Mouse (Mus musculus) megakaryocyte-erythroid progenitor cell, adult 5-6 weeks (primary cell): ENCODE data around the gene Col4a2. TPM values are rescaled to one million over a fixed set of nuclear protein-coding genes. Genes with fewer than 3 reads are reported as not detected.
"Not testable (repeated sequence)": the region's sequence is repeated elsewhere in the genome, so short reads cannot be mapped to it uniquely, and the experiment has no call there.

Experiments used
- ATAC-seq: replicated peaks from 2 replicates; pipeline ENCODE4 v1.8.0; 2016; ENCODE audit warnings: mild to moderate bottlenecking, inconsistent platforms; ENCODE audit not compliant: severe bottlenecking, poor library complexity, low FRiP score, low TSS enrichment
- total RNA-seq, 2 experiments: library from RNA; stranded (forward) in 1 of 2; stranded (reverse) in 1 of 2; fragments of 200-1000, 215-1000 nt in 1 of 2; fragments of >200 nt in 1 of 2; fragmentation: Nextera tagmentation in 1 of 2; gene quantifications; 2 replicates each; pipeline ENCODE4 v1.2.3; 2014 to 2017

Col4a2 gene
- total RNA-seq, 2 experiments from 2014 or later, result 0.35 to 0.56 TPM

DNA sequence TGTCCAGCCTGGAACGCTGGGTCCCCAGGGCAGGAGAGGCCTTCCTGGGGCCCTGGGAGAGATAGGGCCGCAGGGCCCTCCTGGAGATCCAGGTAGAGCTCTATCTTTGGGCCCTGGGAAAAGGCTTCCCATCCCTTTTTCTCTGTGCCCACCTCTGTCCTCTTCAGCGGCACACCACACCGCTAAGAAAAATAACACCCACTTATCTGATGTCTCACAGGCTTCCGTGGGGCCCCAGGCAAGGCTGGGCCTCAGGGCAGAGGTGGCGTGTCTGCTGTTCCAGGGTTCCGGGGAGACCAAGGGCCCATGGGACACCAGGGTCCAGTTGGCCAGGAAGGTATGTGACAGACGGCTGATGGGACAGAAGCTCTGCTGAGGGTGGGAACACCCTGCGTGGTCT lies 131.0 kb downstream of the Col4a2 start:
- ATAC-seq, result no peak

DNA sequence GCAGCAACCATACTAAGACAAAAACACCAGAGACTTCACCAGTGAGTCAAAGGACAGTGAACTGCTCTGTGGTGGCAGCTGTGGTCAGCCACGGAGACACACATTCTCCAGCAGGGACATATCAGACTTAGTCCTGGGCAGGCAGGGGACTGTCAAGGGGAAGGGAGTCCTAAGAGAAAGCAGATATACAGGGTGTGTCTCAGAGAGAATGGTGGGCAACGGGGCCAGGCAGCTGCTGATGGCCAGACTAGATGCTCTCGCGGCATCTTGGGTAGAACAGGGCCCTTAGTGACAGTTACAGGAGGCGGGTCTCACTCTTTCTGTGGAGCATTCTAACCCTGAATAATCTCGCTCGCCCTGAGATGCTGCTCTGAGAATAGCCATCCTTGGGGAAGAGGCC lies 131.6 kb downstream of the Col4a2 start:
- peak; percentile 29; the same call in 1 of the 2 replicates for ATAC-seq

DNA sequence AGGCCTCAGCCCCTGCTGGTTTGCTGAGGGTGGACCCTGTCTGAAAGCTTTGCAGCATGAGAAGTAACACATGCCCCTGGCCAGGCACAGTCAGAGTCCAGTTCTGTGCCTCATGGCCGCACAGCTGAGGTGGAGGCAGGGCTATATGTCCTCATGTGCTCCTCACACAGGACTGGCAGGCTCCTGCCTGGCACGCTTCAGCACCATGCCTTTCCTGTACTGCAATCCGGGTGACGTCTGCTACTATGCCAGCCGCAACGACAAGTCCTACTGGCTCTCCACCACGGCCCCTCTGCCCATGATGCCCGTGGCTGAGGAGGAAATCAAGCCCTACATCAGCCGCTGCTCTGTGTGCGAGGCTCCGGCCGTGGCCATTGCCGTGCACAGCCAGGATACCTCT lies 133.2 kb downstream of the Col4a2 start:
- no peak for ATAC-seq

DNA sequence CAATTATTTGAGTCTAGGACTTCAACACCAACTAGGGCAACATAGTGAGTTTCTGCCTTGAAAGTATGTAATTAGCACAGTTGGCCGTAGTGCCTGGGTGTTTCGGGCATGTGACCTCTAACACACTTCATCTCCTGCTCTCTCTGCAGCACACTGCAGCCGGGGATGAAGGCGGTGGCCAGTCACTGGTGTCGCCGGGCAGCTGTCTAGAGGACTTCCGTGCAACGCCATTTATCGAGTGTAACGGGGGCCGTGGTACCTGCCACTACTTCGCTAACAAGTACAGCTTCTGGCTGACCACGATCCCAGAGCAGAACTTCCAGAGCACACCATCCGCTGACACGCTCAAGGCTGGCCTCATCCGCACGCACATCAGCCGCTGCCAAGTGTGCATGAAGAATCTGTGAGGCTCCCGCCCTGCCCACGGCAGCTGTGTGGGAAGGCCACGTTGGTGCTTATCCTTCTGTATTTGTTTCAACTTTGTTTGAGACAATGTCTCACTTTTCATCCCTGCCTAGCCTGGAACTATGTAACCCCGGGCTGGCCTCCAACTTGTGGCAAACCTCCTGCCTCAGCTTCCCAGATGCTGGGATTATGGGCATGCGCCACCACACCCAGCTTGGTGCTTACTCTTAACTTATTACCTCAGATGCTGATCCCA lies 135.4 kb downstream of the Col4a2 start:
- ATAC-seq, result no peak

DNA sequence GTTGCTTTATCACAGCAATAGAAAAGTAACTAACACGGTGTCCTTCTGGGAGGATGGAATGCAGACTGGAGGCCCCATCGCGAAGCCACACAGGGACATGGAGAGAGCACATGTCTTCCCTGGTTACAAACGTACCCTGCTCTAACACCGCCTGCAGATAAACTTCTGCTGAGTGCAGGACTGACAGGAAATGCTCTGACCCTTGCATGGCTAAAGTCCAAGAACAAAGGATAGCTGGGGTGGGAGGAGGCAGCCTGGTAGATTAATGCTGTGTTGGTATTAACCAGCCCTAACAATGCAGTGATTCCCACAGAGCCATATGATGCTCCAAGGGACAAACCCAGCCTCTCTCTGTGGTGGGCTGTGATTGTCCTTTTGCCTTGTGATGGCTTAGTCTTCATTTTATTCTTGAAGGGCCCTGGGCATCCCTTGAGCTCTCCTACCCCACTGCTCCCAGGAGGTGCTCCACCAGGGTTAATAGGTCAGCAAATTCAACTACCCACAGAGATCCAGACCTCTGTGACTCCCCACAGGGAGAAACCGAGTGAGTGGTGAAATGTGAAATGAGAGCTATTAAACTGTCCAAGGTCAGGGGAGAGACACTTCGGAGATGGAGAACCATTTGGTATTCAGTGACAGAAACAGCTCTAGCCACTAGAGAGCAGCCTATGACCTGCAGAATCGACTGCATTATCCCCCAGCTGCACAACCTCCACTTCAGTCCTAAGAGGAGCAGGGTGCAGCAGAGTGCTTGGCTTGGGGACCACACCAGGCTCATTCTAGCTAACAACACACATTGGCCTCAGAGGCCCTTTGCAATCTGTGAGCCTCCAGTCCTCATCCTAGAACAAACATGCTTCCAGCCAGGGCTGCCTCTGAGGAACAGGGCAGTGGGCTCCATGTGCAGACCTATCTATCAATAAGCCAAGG lies 137.8 kb downstream of the Col4a2 start:
- ATAC-seq, result no peak

DNA sequence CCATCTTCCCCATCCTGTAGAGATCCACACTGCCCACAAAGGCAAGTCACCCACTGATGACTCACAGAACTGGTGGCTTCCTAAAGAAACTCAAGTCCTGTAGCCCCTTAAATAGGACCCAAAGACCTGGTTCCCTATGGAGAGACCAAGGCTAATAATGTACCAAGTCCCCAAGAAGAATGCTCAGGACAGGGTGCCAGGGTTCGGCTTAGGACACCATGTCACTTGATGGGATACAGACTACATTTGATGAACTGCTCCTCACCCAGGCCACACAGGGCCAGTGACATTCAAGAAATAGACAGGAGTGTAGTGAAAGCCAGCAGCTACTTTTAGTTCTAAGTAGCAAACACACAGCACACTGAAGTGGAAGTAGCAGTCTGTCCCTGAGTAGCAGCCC lies 139.5 kb downstream of the Col4a2 start:
- no peak for ATAC-seq

DNA sequence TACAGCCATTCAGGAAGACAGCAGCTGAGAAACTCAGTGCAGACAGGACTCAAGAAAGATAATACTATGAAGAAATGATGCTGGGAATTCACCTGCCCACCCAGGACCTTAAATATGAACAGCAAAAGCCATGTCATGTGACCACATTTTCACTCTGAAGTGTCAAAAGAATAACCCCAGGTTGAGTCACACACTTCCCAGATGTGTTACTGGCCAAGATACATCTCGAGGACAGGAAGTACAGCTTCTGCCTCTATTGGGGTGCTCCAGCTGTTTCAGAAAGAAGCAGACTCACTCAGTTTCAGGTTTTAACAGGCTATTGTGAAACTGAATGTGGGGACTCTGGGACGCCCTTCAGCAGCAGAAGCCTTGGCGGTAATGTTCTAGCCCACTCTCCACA lies 140.0 kb downstream of the Col4a2 start:
- ATAC-seq, result no peak

DNA sequence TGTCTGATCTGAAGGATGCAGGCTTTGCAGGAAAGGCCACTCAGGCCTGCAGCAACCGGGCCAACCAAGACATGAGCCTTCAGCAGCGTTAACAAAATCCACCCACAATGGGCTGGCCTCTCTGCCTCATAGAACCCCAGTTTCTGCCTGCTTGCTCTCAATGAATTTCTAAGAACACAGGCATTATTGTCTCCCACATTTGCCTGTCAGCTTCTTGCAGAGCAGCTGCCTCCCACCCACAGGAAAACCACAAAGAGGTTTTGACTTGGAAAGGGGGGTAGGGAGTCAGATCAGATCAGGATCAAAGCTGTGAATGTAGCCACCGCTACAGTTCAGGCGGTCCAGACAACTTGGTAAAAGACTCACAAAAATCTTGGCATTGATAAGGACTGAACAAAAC lies 140.4 kb downstream of the Col4a2 start:
- no peak for ATAC-seq

DNA sequence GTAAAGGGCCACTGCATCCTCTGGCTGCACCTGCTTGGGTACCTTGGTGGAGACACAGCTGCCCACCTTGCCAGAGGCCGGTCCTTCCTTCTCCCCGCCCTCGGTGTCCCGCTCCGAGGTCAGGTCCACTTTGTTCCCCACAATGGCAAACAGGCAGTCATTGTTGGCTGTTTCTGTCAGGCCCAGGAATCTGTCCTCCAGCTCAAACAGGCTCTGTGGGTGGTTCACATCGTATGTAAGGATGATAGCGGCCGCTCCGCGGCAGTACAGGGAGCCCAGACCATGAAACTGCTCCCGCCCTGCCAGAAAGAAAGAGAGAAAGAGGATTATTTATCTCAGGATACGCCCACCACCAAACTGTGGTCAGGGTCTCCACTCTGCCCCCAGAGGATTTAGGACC lies 141.6 kb downstream of the Col4a2 start:
- ATAC-seq, result no peak

DNA sequence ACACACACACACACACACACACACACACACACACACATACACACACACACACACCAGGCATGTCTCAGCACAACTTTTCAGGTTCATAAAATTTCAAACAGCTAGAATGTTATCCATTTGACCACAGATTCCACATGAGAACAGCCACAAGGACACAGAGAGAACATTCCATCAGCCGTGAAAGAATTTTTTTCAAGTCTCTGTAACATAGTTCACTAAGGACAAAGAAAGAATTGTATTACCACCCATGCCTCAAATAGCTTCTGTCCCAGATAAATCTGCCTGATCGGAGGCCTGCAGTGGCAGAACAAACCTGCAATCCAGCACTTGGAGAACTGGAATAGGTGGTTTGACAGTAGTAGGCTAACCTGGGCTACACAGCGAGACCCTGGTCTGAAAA lies 144.7 kb downstream of the Col4a2 start:
- ATAC-seq, result no peak

DNA sequence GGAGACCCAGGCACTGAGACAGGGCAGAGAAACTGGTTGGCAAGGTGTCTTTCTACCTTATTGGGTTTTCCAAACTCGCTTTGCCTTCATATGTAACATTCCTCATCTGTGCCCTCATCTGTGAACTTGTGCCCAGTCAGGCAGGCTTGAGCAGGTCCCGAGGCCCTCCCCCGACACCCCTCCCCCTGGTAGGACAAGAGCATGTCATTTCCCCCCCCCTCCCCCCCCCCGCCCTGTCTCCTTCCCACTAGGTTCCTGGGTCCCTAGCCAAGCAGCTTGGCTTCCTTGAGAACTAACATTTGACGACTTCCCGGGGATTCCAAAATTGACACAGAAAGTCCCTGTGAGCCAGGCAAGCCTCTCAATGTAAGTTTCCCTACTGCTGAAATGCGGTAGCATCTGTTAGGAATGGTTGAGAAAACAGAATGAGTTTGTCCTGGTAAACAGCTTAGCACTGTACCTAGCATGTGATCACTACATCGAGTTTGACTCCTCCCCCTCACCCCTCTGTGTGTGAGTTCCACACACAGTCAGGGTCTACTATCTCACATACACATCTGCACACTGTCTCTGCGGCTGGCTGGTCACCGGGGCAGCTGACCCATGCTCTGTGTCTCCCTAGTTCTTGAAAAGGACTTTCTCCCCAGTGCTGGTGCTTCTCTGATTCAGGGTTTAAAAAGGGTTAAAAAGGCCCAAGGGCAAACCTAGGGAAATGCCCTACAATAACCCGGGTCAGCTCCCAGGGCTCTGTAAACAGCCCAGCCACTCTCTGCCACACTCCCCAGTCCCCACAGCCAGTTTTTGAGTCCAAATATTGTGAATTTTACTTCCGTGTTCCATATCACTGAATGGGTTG lies 145.6 kb downstream of the Col4a2 start:
- no peak for ATAC-seq

DNA sequence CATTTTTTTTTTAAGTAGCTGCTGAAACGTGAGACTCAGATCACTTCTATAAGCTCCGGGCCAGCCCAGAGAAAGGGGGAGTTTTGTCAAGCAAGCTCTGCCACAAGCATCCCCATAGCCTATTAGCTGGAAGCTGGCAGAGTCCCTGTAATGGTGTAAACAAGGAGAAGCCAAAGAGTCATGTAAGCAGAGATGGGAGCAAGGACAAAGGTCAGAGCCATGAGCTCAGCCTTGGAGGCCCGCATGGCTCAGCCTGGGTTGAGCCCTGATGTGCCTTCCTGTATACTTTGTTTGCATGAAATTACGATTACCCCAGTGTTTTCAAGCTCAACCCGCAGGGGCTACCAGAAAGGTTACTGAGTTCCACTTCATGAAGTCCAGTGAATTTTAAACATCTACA lies 146.4 kb downstream of the Col4a2 start:
- ATAC-seq, result no peak

DNA sequence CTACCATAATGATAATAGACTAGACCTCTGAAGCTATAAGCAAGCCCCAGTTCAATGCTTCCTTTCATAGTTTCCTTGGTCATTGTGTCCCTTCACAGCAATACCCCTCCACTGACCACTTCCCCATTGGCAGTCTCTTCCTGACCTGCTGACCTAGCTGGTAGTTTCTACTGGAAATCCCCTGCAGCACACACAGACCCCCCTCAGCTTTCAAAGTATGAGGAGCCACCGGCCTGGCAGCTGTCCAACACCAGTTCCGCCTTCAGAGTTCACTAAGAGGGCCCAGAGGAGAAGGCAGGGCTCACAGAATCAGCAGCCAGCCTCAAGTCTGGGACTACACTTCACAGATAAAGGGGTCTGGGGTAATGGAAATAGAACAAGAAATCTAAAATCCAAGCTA lies 148.3 kb downstream of the Col4a2 start:
- no peak for ATAC-seq

DNA sequence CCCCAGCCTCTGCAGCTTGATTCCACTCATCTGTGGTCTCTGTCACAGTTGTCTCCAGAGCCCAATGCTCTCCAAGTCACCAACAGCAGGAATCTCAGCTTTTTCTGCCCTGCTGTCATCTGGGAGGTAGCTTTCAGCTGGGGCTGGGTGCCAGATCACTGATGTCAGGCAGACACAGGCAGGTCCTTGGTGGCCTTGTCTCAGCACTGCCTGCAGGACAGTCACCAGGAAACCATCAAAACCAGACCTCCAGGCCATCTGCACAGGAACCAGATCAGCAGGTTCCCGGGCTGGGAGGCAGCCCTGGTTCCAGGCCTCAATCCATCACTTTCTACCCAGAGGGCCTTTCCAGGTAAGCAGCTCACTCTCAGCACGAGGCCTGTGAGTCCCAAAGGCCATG lies 149.2 kb downstream of the Col4a2 start:
- no peak for ATAC-seq

DNA sequence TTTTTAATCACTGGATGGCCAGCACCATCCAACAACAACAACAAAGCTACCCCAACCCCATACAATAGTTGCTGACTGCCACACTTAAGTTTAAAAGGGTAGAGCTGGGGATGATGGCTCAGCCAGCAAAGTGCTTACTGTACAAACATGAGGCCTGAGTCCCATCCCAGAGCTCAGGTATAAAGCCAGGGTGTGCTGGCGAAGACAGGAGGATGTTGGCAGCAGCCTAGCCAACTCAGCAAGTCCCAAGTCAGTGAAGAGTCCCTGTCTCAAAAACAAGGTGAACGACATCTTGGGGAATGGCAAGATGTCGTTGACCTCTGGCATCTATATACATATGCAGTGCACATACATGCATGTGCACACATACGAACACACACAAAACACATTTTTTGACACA lies 150.0 kb downstream of the Col4a2 start:
- no peak for ATAC-seq

DNA sequence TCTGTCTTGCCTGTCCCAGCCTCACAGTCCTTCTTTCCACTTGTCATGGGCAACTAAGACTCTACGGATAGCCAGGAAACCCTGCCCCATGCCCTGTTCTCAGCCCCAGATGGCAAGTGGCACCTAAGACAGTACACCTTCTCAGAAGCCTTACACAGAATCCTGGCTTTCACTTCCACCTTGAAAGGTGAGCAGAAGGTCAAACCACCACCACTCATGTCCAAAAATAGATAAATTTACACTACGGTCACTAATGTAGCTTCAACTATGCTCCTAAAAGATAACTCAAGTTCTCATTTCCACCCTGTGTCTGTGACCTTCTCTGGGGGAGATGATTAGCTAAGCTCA lies 150.9 kb downstream of the Col4a2 start:
- ATAC-seq, result no peak

DNA sequence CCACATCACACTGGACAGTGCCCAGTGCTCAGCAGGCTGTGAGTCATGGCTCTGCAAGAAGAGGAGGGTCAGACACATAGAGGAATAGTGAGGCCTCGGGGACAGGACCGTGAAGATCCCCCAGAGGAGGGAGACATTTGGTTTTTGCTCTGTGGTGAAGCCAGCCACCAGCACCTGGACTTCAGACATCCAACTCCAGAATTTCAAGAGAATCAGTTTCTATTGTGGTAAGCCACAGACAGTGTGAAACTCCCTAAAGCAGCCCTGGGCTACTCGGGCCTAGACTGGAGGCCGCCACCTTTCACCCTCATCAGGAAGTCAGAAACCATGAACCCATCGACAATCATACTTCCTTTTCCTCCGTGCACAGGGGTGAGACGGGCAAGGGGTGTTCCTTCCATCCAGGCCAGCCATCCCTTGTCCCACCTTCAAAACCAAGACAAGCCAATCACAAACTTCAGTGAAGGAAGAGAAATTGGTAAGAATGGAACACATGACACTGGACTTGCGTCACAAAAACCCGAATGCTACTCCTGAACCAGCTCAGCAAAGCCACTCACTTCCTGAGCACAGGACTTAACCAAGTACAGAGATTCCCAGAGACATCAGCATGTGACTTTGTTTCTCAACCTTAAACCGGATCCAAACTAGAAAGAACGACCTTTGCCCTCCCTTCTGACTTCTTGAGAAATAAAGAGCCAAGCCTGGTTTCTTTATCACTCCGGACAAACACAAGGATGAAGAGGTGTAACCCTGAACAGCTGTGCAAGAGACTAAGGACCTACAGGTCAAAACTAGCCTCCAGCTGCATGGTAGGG lies 151.5 kb downstream of the Col4a2 start:
- no peak for ATAC-seq

DNA sequence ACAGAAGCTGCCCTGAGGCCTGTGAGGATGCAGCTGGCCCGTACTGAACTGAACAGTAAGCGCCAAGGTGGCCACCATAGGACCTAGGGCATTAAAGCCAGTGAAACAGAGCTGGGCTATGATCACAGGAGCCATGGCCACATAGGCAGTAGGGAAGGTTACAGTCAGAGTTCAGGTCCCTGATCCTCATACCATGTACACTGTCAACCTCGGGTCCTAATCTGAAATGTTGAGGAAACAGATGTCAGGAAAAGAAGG lies 152.0 kb downstream of the Col4a2 start:
- no peak for ATAC-seq

DNA sequence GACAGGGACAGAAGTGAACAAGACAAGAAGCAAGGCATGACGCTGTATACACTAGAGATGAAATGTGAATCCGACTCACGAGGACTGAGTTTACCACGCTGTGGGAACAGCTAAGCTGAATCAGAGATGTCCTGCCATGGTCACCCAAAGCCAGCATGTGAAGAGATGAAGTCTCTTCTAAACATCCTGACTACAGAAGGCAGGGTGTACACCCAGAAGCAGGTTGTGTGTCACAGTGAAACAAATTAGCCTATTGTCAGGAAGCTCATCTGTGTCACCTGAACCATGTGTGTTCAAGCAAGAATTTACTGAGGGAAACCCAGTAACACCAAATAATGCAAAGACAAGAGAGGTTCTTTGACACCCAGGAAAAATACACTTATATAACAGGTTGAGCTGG lies 153.0 kb downstream of the Col4a2 start:
- no peak for ATAC-seq

DNA sequence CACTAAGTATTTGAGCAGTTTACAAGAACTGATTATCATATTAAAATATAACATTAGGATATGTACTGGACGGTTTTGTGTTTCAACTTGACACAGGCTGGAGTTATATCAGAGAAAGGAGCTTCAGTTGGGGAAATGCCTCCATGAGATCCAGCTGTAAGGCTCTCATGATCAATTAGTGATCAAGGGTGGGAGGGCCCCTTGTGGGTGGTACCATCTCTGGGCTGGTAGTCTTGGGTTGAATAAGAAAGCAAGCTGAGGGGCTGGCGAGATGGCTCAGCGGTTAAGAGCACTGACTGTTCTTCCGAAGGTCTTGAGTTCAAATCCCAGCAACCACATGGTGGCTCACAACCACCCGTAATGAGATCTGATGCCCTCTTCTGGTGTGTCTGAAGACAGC lies 153.9 kb downstream of the Col4a2 start:
- ATAC-seq, result not testable (repeated sequence)
